Mouse (Mus musculus) stomach, postnatal 0 days (tissue): ENCODE data around the gene Zdhhc25. TPM values are rescaled to one million over a fixed set of nuclear protein-coding genes. Genes with fewer than 3 reads are reported as not detected.
A peak's percentile ranks its signal among the peaks of the same experiment; 100 is the strongest.

ENCODE experiments used
- ATAC-seq: fragments of 200-750 bp; cut with Nextera tagmentation; 2 replicates; pipeline ENCODE4 v1.8.0; 2017; ENCODE audit not compliant: low FRiP score, low TSS enrichment
- DNase-seq: peaks from one replicate; pipeline ENCODE4 v3.0.0-alpha.2; 2016; ENCODE audit warnings: low spot score
- H3K27ac ChIP-seq: fragments of 300-500 bp; sonication (generic); replicated peaks from 2 replicates; pipeline ENCODE4 v1.5.1; 2014; ENCODE audit warnings: mild to moderate bottlenecking, control low read depth
- H3K27me3 ChIP-seq: fragments of 300-500 bp; sonication (generic); 2 replicates; pipeline ENCODE4 v1.6.1; 2014; ENCODE audit warnings: low read length; ENCODE audit not compliant: control insufficient read depth, insufficient read depth
- H3K36me3 ChIP-seq: fragments of 300-500 bp; sonication (generic); 2 replicates; pipeline ENCODE4 v1.6.1; 2014; ENCODE audit warnings: low read length, mixed read lengths; ENCODE audit not compliant: control insufficient read depth, insufficient read depth
- H3K4me1 ChIP-seq: fragments of 300-500 bp; sonication (generic); replicated peaks from 2 replicates; pipeline ENCODE4 v1.6.1; 2014; ENCODE audit warnings: antibody characterized with exemption; ENCODE audit not compliant: control insufficient read depth, insufficient read depth
- H3K4me2 ChIP-seq: fragments of 300-500 bp; sonication (generic); replicated peaks from 2 replicates; pipeline ENCODE4 v1.6.1; 2014; ENCODE audit warnings: low read depth, mild to moderate bottlenecking, control low read depth, moderate library complexity
- H3K4me3 ChIP-seq: fragments of 300-500 bp; sonication (generic); 2 replicates; pipeline ENCODE4 v1.5.1; 2014; ENCODE audit warnings: low read depth, low read length, control low read depth
- H3K9ac ChIP-seq: fragments of 300-500 bp; sonication (generic); 2 replicates; pipeline ENCODE4 v1.6.1; 2014; ENCODE audit warnings: mild to moderate bottlenecking, low read length, control low read depth, mixed read lengths
- H3K9me3 ChIP-seq: fragments of 300-500 bp; sonication (generic); 2 replicates; pipeline ENCODE4 v1.6.1; 2016; ENCODE audit warnings: low read length; ENCODE audit not compliant: control insufficient read depth
- CTCF ChIP-seq: IDR thresholded peaks from 2 replicates; pipeline ENCODE4 v1.5.1; 2016; ENCODE audit warnings: antibody characterized with exemption, low read depth, mild to moderate bottlenecking, moderate library complexity
- EP300 ChIP-seq: optimal IDR thresholded peaks from 2 replicates; pipeline ENCODE3; 2016; ENCODE audit warnings: antibody characterized with exemption
- WGBS: fragments of 180-500 bp; shearing (Covaris S2); extraction: QIAGEN DNeasy Blood & Tissue Kit; methylation state at CpG from one replicate; pipeline ENCODE4 v1.1.7; 2014; 5-methylcytosine and 5-hydroxymethylcytosine counted together
- polyA plus RNA-seq: library from polyadenylated mRNA; unstranded; fragments of >200 nt; fragmentation: Nextera tagmentation; extraction: Ambion mirVana; gene quantifications from 2 replicates; pipeline ENCODE4 v1.2.1, GENCODE M21; 2015

The Zdhhc25 gene
- polyA plus RNA-seq, 1 experiment from 2014 or later, result not detected

- WGBS, result 75% methylated on average over 4 of the region's 4 CpGs
Measured at GRCm38 (mm10) chr15:88565806-88566205, 34.3 kb upstream of the Zdhhc25 start.

GRCm38 (mm10) chr15:88570697-88571096 is 29.4 kb upstream of the Zdhhc25 start:
- Histone ChIP-seq H3K4me2 (no peak overlapping the region), H3K36me3 (no peaks in the 10 kb centered on the region), H3K4me3 (no peak overlapping the region), H3K4me1 (no peaks in the 10 kb centered on the region), H3K9me3 (no peaks in the 10 kb centered on the region), H3K9ac (no peak overlapping the region), H3K27ac (no peak overlapping the region), H3K27me3 (no peaks in the 10 kb centered on the region)
- DNase-seq (no peak), ATAC-seq (no peak)
- WGBS, result 80% methylated on average over 17 of the region's 17 CpGs
- TF ChIP-seq CTCF, result no peak
- no peak for TF ChIP-seq EP300

More at GRCm38 (mm10) chr15:88565806-88566205, 34.3 kb upstream of the Zdhhc25 start:
- Histone ChIP-seq H3K9me3 (no peaks in the 10 kb centered on the region), H3K4me2 (no peak overlapping the region), H3K9ac (no peak overlapping the region), H3K4me3 (no peak overlapping the region), H3K27me3 (no peaks in the 10 kb centered on the region), H3K27ac (no peak overlapping the region), H3K36me3 (no peaks in the 10 kb centered on the region), H3K4me1 (no peaks in the 10 kb centered on the region)
- ATAC-seq (no peak), DNase-seq (no peak)
- TF ChIP-seq EP300, result no peak
- no peak for TF ChIP-seq CTCF

GRCm38 (mm10) chr15:88579461-88579860 is 20.6 kb upstream of the Zdhhc25 start:
- Histone ChIP-seq H3K36me3 (no peaks in the 10 kb centered on the region), H3K27me3 (no peaks in the 10 kb centered on the region), H3K9ac (no peak overlapping the region), H3K9me3 (no peaks in the 10 kb centered on the region), H3K4me3 (no peak overlapping the region), H3K27ac (no peak overlapping the region), H3K4me2 (no peak overlapping the region), H3K4me1 (no peaks in the 10 kb centered on the region)
- no peak for ATAC-seq
- TF ChIP-seq EP300, result no peak
- TF ChIP-seq CTCF, result no peak
- no peak for DNase-seq
- 77% methylated on average over 6 of the region's 6 CpGs for WGBS

- Histone ChIP-seq H3K9me3 (no peaks in the 10 kb centered on the region), H3K4me3 (no peak overlapping the region), H3K27ac (no peak overlapping the region), H3K4me2 (no peak overlapping the region), H3K27me3 (no peaks in the 10 kb centered on the region), H3K9ac (no peak overlapping the region), H3K4me1 (no peaks in the 10 kb centered on the region), H3K36me3 (no peaks in the 10 kb centered on the region)
- TF ChIP-seq CTCF, result no peak
- no peak for TF ChIP-seq EP300
- DNase-seq (no peak), ATAC-seq (no peak)
- 91% methylated on average over 3 of the region's 3 CpGs for WGBS
Measured at GRCm38 (mm10) chr15:88602496-88602895, 2.4 kb downstream of the Zdhhc25 start.

GRCm38 (mm10) chr15:88603091-88603732 is 3.1 kb downstream of the Zdhhc25 start:
- no peak overlapping the region for H3K4me2 ChIP-seq
- no peak overlapping the region for H3K4me3 ChIP-seq
- H3K27me3 ChIP-seq, result no peaks in the 10 kb centered on the region
- no peaks in the 10 kb centered on the region for H3K36me3 ChIP-seq
- DNase-seq (no peak), ATAC-seq (no peak)
- H3K9me3 ChIP-seq, result no peaks in the 10 kb centered on the region
- WGBS, result 65% methylated on average over 9 of the region's 9 CpGs
- 0 out of 2 replicates have a peak overlapping the region, but pooled peaks have one; percentile 25 for H3K27ac ChIP-seq
- TF ChIP-seq EP300, result no peak
- TF ChIP-seq CTCF, result no peak
- H3K4me1 ChIP-seq, result no peaks in the 10 kb centered on the region
- H3K9ac ChIP-seq, result no peak overlapping the region

- ATAC-seq, result no peak
- H3K27me3 ChIP-seq, result no peaks in the 10 kb centered on the region
- H3K4me2 ChIP-seq, result no peak overlapping the region
- no peaks in the 10 kb centered on the region for H3K9me3 ChIP-seq
- H3K36me3 ChIP-seq, result no peaks in the 10 kb centered on the region
- 52% methylated on average over 1 of the region's 1 CpGs for WGBS
- H3K4me3 ChIP-seq, result no peak overlapping the region
- TF ChIP-seq CTCF (no peak), EP300 (no peak)
- DNase-seq, result no peak
- no peak overlapping the region for H3K9ac ChIP-seq
- H3K4me1 ChIP-seq, result no peaks in the 10 kb centered on the region
- no peak overlapping the region for H3K27ac ChIP-seq
Measured at GRCm38 (mm10) chr15:88603733-88604119, 3.6 kb downstream of the Zdhhc25 start.
